Mouse (Mus musculus) G1E (cell line): ENCODE results near the gene Lrrc75a.

ENCODE experiments used
- CTCF ChIP-seq: IDR thresholded peaks from 2 replicates; pipeline ENCODE4 v1.5.1; 2012; ENCODE audit warnings: low read depth, low read length, inconsistent platforms, mixed read lengths
- GATA1 ChIP-seq: IDR thresholded peaks from 2 replicates; pipeline ENCODE4 v1.6.1; 2012; ENCODE audit warnings: borderline replicate concordance, low read length, inconsistent platforms, mixed read lengths
- POLR2AphosphoS5 ChIP-seq: IDR thresholded peaks from 2 replicates; pipeline ENCODE4 v1.6.1; 2012; ENCODE audit warnings: low read depth, low read length, inconsistent platforms; ENCODE audit not compliant: insufficient replicate concordance
- TAL1 ChIP-seq: conservative IDR thresholded peaks from 2 replicates; pipeline ENCODE4 v1.6.1; 2012; ENCODE audit warnings: low read depth, low read length, inconsistent platforms, mixed read lengths

DNA sequence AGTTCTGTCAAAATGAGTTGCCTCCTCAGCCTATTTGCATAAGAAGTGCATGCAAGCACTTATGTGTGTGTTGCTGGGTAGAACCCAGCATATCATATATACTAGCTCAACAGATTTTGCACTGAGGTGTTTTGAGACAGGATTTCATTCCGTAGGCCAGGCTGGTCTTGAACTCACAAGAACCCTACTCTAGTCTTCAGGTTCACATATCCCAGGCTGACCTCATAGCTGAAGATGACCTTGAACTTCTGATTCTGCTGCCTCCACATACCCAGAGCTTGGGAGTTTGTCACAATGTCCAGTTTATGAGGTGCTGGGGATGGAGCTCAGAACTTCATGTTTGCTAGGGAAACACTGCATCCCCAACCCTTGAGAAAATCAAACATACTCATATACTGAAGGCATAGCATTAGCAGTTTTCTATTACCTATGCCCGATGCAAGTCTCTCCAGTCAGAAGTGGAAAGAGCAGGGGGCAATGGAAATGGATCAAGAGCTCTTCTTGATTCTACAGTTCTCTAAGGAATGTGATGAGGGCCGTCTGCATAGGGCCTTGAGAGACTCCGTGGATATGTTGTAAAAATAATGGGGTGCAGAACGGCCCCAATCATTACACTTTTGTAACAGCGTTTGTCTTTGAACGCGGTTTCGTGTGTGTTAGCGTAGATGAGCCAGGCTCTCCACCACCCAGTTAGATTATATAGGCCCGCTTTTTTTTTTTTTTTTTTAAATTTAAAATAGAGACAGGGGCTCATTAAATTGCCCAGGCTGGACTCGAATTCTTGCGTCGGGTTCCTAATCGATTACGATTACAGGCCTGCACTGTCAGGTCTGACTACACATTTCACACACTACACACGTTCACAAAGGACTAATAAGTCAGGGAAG is 46.3 kb downstream of the Lrrc75a start:
- no peak for TF ChIP-seq CTCF
- TF ChIP-seq GATA1: no peak
- TF ChIP-seq TAL1: no peak
- no peak for TF ChIP-seq POLR2AphosphoS5
